Mouse (Mus musculus): ENCODE measurements around the gene Kdm5b. TPM values are rescaled to one million over a fixed set of nuclear protein-coding genes. Genes with fewer than 3 reads are reported as not detected.

Kdm5b gene
- polyA plus RNA-seq, 1 experiment from 2014 or later = 29.5 TPM

- 47% methylated on average over 4 of the region's 4 CpGs for WGBS
- H3K4me1 ChIP-seq (replicated peaks; ENCODE audit: control insufficient read depth, insufficient read depth) = peaks cover 4% of the 10 kb centered on the region; the same call in 1 of the 2 replicates
- H3K27me3 ChIP-seq (ENCODE audit: control insufficient read depth, insufficient read depth, low read length) = no peaks in the 10 kb centered on the region
- 0 out of 2 replicates have a peak overlapping the region, but pooled peaks have one; percentile 24 for H3K27ac ChIP-seq (replicated peaks)
- ATAC-seq (ENCODE audit: low FRiP score, low TSS enrichment) (peak; percentile 33), DNase-seq (ENCODE audit: low spot score) (no peak)
- H3K4me2 ChIP-seq (replicated peaks; ENCODE audit: low read depth) = no peak overlapping the region; the same call in 1 of the 2 replicates
- no peak overlapping the region for H3K4me3 ChIP-seq (ENCODE audit: low read depth, low read length)
- no peaks in the 10 kb centered on the region for H3K9me3 ChIP-seq (ENCODE audit: control insufficient read depth, low read length)
- H3K36me3 ChIP-seq (ENCODE audit: control insufficient read depth, insufficient read depth, low read length) = no peaks in the 10 kb centered on the region
- H3K9ac ChIP-seq (ENCODE audit: low read length) = no peak overlapping the region
- no peak for TF ChIP-seq EP300 (optimal IDR thresholded peaks at IDR 0.05)
Measured at GRCm38 (mm10) chr1:134651851-134652398, 92.0 kb downstream of the Kdm5b start.

DNA sequence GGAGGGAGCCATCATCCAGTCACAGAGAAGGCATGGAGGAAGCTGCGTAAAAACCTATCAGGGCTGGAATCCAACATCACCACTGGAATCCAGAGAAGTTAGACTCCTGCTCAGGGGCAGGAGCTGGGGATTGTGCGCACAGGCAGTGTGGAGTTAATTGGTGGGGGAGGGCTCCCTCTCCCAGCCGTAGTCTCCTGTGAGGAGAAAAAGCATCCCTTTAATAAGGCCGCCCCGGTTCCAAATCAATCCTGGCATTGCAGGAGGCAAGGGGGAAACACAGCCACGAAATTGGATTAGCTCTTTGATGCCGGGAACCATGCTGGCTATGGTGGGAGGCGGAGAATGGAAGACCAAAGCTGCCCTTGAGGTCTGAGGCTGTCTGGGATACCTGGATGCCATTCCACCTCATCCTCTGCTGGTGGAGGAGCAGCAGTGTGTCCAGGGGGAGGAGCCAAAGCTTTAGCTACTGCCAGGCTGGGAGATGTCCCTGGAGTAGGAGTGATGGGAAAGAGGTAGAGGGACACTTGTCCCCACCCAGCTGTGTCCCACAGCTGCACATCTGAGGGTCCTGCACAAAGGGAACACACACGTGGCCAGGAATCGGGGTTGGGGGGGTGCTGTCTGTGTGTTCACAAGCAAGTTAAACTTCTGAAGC, 93.8 kb downstream of the Kdm5b start:
- TF ChIP-seq EP300 (optimal IDR thresholded peaks at IDR 0.05) (no peak), CTCF (IDR thresholded peaks at IDR 0.05; ENCODE audit: low read depth) (no peak)
- H3K4me2 ChIP-seq (replicated peaks; ENCODE audit: low read depth) = no peak overlapping the region
- no peaks in the 10 kb centered on the region for H3K27me3 ChIP-seq (ENCODE audit: control insufficient read depth, insufficient read depth, low read length)
- ATAC-seq (ENCODE audit: low FRiP score, low TSS enrichment) (no peak), DNase-seq (ENCODE audit: low spot score) (no peak)
- no peak overlapping the region; the same call in 1 of the 2 replicates for H3K9ac ChIP-seq (ENCODE audit: low read length)
- H3K27ac ChIP-seq (replicated peaks) = no peak overlapping the region
- H3K36me3 ChIP-seq (ENCODE audit: control insufficient read depth, insufficient read depth, low read length) = no peaks in the 10 kb centered on the region
- H3K4me1 ChIP-seq (replicated peaks; ENCODE audit: control insufficient read depth, insufficient read depth) = peaks cover 4% of the 10 kb centered on the region; the same call in 1 of the 2 replicates
- WGBS = 49% methylated on average over 10 of the region's 10 CpGs
- H3K4me3 ChIP-seq (ENCODE audit: low read depth, low read length) = no peak overlapping the region
- no peaks in the 10 kb centered on the region for H3K9me3 ChIP-seq (ENCODE audit: control insufficient read depth, low read length)

- Histone ChIP-seq H3K27ac (replicated peaks) (no peak overlapping the region), H3K9me3 (ENCODE audit: control insufficient read depth, low read length) (no peaks in the 10 kb centered on the region), H3K4me1 (replicated peaks; ENCODE audit: control insufficient read depth, insufficient read depth) (no peaks in the 10 kb centered on the region), H3K4me3 (ENCODE audit: low read depth, low read length) (no peak overlapping the region), H3K4me2 (replicated peaks; ENCODE audit: low read depth) (no peak overlapping the region), H3K27me3 (ENCODE audit: control insufficient read depth, insufficient read depth, low read length) (no peaks in the 10 kb centered on the region), H3K9ac (ENCODE audit: low read length) (no peak overlapping the region), H3K36me3 (ENCODE audit: control insufficient read depth, insufficient read depth, low read length) (no peaks in the 10 kb centered on the region)
- WGBS = 44% methylated on average over 7 of the region's 7 CpGs
- ATAC-seq (ENCODE audit: low FRiP score, low TSS enrichment) (no peak), DNase-seq (ENCODE audit: low spot score) (no peak)
- TF ChIP-seq CTCF (IDR thresholded peaks at IDR 0.05; ENCODE audit: low read depth) (no peak), EP300 (optimal IDR thresholded peaks at IDR 0.05) (no peak)
Measured at GRCm38 (mm10) chr1:134658841-134659240, 98.9 kb downstream of the Kdm5b start.

- H3K4me3 ChIP-seq (ENCODE audit: low read depth, low read length) = no peak overlapping the region
- ATAC-seq (ENCODE audit: low FRiP score, low TSS enrichment) (no peak), DNase-seq (ENCODE audit: low spot score) (no peak)
- H3K4me1 ChIP-seq (replicated peaks; ENCODE audit: control insufficient read depth, insufficient read depth) = no peaks in the 10 kb centered on the region
- TF ChIP-seq EP300 (optimal IDR thresholded peaks at IDR 0.05) = no peak
- TF ChIP-seq CTCF (IDR thresholded peaks at IDR 0.05; ENCODE audit: low read depth) = no peak
- no peaks in the 10 kb centered on the region for H3K9me3 ChIP-seq (ENCODE audit: control insufficient read depth, low read length)
- no peaks in the 10 kb centered on the region for H3K27me3 ChIP-seq (ENCODE audit: control insufficient read depth, insufficient read depth, low read length)
- H3K4me2 ChIP-seq (replicated peaks; ENCODE audit: low read depth) = no peak overlapping the region
- H3K9ac ChIP-seq (ENCODE audit: low read length) = no peak overlapping the region
- WGBS = 31% methylated on average over 7 of the region's 7 CpGs
- H3K36me3 ChIP-seq (ENCODE audit: control insufficient read depth, insufficient read depth, low read length) = no peaks in the 10 kb centered on the region
- no peak overlapping the region for H3K27ac ChIP-seq (replicated peaks)
Measured at GRCm38 (mm10) chr1:134660163-134660562, 100.2 kb downstream of the Kdm5b start.

DNA sequence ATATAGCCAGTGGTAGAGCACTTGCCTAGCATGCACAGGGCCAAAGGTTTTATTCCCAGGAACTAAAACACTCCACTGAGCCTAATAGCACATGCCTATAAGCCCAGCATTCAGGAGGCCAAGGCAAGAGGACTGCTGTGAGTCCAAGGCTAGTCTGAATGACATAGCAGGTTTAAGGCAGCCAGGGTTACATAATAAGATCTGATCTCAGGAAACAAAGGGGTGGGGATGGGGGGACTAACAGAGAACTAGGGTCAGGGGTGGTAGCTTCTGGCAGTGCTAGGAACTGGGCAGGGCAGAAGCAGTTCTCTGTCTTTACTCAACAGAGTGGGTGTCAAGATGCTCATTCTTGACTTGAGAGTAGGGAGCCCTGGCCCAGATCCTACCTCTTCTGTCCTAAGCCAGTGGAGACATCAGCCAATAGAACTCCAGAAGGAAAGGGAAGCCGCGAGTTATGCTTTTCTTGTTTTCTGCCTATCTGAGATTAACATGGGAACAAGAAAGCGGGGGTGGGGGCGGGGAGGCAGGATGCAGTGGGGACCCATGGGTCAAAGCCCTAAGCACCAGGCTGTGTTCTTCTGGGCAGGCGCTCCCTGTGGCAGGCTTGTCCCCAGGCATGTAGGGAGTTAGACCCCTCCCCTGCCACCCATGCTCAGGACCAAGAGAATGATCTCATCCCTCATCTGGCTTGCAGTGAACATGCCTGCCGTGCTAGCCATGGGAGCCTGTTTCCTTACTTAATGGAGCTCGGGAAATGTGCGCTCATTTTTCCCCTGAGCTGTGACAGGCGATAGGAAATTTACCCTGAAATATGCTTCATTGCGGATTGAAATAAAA, 111.5 kb downstream of the Kdm5b start:
- ATAC-seq (ENCODE audit: low FRiP score, low TSS enrichment) (no peak; the same call in 1 of the 2 replicates), DNase-seq (ENCODE audit: low spot score) (no peak)
- H3K36me3 ChIP-seq (ENCODE audit: control insufficient read depth, insufficient read depth, low read length) = no peaks in the 10 kb centered on the region
- no peak overlapping the region for H3K4me3 ChIP-seq (ENCODE audit: low read depth, low read length)
- H3K9ac ChIP-seq (ENCODE audit: low read length) = no peak overlapping the region
- WGBS = 48% methylated on average over 10 of the region's 10 CpGs
- TF ChIP-seq CTCF (IDR thresholded peaks at IDR 0.05; ENCODE audit: low read depth) (no peak), EP300 (optimal IDR thresholded peaks at IDR 0.05) (no peak)
- H3K27me3 ChIP-seq (ENCODE audit: control insufficient read depth, insufficient read depth, low read length) = no peaks in the 10 kb centered on the region
- no peaks in the 10 kb centered on the region for H3K4me1 ChIP-seq (replicated peaks; ENCODE audit: control insufficient read depth, insufficient read depth)
- no peak overlapping the region for H3K4me2 ChIP-seq (replicated peaks; ENCODE audit: low read depth)
- H3K27ac ChIP-seq (replicated peaks) = no peak overlapping the region
- no peaks in the 10 kb centered on the region for H3K9me3 ChIP-seq (ENCODE audit: control insufficient read depth, low read length)
